Mouse (Mus musculus) forebrain, embryonic 13.5 days (tissue): ENCODE measurements around the gene Celsr3. TPM values are rescaled to one million over a fixed set of nuclear protein-coding genes. Genes with fewer than 3 reads are reported as not detected.

Experiments
- ATAC-seq: fragments of 200-750 bp; cut with Nextera tagmentation; 2 replicates; pipeline ENCODE4 v1.8.0; 2017
- H3K27ac ChIP-seq: fragments of 300-500 bp; sonication (generic); 2 replicates; pipeline ENCODE4 v1.5.1; 2015; ENCODE audit warnings: inconsistent platforms, mild to moderate bottlenecking, moderate library complexity
- H3K27me3 ChIP-seq: fragments of 300-500 bp; sonication (generic); 2 replicates; pipeline ENCODE4 v1.6.1; 2015; ENCODE audit warnings: mild to moderate bottlenecking, inconsistent platforms
- H3K36me3 ChIP-seq: fragments of 300-500 bp; sonication (generic); 2 replicates; pipeline ENCODE4 v1.6.1; 2015; ENCODE audit warnings: mild to moderate bottlenecking, inconsistent platforms; ENCODE audit not compliant: poor library complexity, severe bottlenecking
- H3K4me1 ChIP-seq: fragments of 300-500 bp; sonication (generic); 2 replicates; pipeline ENCODE4 v1.6.1; 2015; ENCODE audit warnings: inconsistent platforms
- H3K4me2 ChIP-seq: fragments of 300-500 bp; sonication (generic); 2 replicates; pipeline ENCODE4 v1.6.1; 2015; ENCODE audit warnings: inconsistent platforms, mild to moderate bottlenecking, moderate library complexity
- H3K4me3 ChIP-seq: fragments of 300-500 bp; sonication (generic); 2 replicates; pipeline ENCODE4 v1.5.1; 2015; ENCODE audit warnings: mild to moderate bottlenecking, inconsistent platforms
- H3K9ac ChIP-seq: fragments of 300-500 bp; sonication (generic); 2 replicates; pipeline ENCODE4 v1.6.1; 2015; ENCODE audit warnings: mild to moderate bottlenecking, inconsistent platforms
- H3K9me3 ChIP-seq: fragments of 300-500 bp; sonication (generic); replicated peaks from 2 replicates; pipeline ENCODE4 v1.6.1; 2016; ENCODE audit warnings: inconsistent platforms
- WGBS: fragments of 180-500 bp; shearing (Covaris S2); methylation state at CpG from one replicate; pipeline ENCODE4 v1.1.7; 2015; 5-methylcytosine and 5-hydroxymethylcytosine counted together
- polyA plus RNA-seq: library from polyadenylated mRNA; unstranded; fragments of >200 nt; fragmentation: Nextera tagmentation; extraction: Ambion mirVana; gene quantifications from 2 replicates; pipeline ENCODE4 v1.2.1, GENCODE M21; 2015

Gene Celsr3
- polyA plus RNA-seq, 1 experiment from 2014 or later: 13.3 TPM

DNA sequence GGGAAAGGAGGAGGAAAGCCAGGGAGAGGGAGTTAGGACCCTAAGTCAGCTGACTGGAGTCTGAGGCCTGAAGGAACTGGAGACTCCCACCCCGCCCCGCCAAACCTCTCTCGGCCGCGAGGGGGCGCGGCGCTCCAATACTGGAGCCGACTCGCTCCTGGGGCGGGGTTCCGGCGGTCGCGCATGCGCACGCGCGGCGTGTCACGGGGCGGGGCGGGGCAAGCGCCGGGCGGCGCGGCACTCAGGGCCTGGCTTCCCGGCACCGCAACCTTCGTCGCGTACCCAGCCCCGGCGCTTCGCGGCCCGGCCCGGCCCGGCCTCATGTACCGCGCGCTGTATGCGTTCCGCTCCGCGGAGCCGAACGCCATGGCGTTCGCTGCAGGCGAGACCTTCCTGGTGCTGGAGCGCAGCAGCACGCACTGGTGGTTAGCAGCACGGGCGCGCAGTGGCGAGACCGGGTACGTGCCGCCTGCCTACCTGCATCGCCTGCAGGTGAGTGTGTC is 17.9 kb upstream of the Celsr3 start, which contains the start of gene Nckipsd:
Gene Nckipsd (plus strand): TSS at position 206 of the 503 bp plus-strand sequence.
- H3K4me3 ChIP-seq: peak within 1 kb of the TSS; percentile 74
- under 1% methylated on average over 30 of the region's 62 CpGs for WGBS
- H3K27ac ChIP-seq: peak within 1 kb of the TSS; percentile 41
- H3K4me2 ChIP-seq: peak within 1 kb of the TSS; percentile 93
- peaks cover 15% of the 10 kb centered on the region for H3K4me1 ChIP-seq
- H3K9me3 ChIP-seq: no peaks in the 10 kb centered on the region
- no peaks in the 10 kb centered on the region for H3K27me3 ChIP-seq
- H3K9ac ChIP-seq: peak within 1 kb of the TSS; percentile 91
- H3K36me3 ChIP-seq: peaks cover 72% of the 10 kb centered on the region
- peak; percentile 82 for ATAC-seq

DNA sequence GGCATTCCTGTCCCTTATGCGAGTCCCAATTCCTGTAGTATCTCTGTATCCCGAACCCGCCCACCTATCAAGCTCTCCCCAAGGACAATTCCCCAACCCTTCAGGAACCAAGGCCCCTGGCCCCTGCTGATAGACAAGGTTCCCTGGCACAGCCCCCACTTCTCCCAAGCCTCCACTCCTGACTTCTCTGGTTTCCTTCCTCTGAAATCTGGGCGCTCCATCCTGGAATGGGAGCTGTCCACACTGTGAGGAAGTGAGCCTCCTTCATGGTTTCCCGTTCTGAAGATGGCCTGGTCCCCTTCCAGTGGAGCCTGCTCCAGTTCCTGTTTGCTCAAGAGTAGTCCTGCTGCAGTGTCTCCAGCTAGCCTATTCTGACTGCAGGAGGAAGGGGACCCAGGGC is 16.9 kb upstream of the Celsr3 start:
- Histone ChIP-seq H3K36me3 (peaks cover 72% of the 10 kb centered on the region), H3K9ac (peak overlapping the region; percentile 91), H3K27ac (no peak overlapping the region), H3K4me1 (peaks cover 15% of the 10 kb centered on the region), H3K9me3 (no peaks in the 10 kb centered on the region), H3K4me3 (peak overlapping the region; percentile 74), H3K27me3 (no peaks in the 10 kb centered on the region), H3K4me2 (peak overlapping the region; percentile 93)
- ATAC-seq: no peak
- WGBS: 67% methylated on average over 5 of the region's 5 CpGs

DNA sequence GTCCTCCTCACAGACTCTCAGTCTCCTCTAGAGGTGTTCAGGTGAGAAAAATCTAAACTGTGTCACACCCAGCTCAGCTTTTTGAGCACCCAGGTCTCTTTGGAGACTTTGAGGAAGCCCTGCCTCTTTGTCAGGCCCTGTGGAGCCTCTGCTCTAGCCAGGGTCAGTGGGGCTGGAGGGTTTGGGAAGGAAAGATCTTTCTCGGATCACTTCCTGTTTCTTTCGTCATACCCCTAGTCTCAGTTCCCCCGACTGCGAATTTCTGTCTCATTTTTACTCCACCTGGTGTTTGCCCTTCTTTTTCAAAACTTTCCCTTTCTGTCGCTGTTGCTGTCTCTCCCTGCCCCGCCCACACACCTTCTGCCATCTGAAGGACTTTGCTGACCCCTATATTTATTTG is 16.4 kb upstream of the Celsr3 start:
- Histone ChIP-seq H3K4me1 (peaks cover 15% of the 10 kb centered on the region), H3K9ac (peak overlapping the region; percentile 34; the same call in 1 of the 2 replicates), H3K27me3 (no peaks in the 10 kb centered on the region), H3K9me3 (no peaks in the 10 kb centered on the region), H3K27ac (no peak overlapping the region), H3K36me3 (peaks cover 72% of the 10 kb centered on the region), H3K4me2 (peak overlapping the region; percentile 93; the same call in 1 of the 2 replicates), H3K4me3 (no peak overlapping the region)
- 76% methylated on average over 6 of the region's 6 CpGs for WGBS
- ATAC-seq: no peak

DNA sequence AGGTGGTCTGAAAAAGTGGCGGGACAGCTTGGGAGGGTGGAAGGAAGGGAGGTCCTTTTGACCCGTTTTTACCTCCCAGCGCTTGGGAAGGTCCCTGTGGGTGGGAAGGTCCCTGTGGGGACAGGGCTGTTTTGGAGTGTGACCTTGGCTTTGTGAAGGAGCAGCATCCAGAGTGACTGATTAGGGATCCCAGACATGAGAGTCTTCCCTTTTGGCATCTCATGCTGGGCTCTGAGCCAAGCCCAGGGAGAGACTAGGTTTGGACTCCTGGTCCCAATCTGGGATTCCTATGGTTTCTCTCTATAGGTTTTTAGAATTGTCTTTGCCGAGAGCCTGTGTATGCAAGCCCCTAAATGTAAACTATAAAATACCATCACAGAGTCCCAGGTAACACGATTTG is 15.6 kb upstream of the Celsr3 start:
- Histone ChIP-seq H3K4me2 (no peak overlapping the region), H3K4me3 (no peak overlapping the region), H3K27me3 (no peaks in the 10 kb centered on the region), H3K4me1 (peaks cover 15% of the 10 kb centered on the region), H3K27ac (no peak overlapping the region), H3K9me3 (no peaks in the 10 kb centered on the region), H3K36me3 (peaks cover 72% of the 10 kb centered on the region), H3K9ac (no peak overlapping the region)
- WGBS: 87% methylated on average over 5 of the region's 5 CpGs
- no peak for ATAC-seq

DNA sequence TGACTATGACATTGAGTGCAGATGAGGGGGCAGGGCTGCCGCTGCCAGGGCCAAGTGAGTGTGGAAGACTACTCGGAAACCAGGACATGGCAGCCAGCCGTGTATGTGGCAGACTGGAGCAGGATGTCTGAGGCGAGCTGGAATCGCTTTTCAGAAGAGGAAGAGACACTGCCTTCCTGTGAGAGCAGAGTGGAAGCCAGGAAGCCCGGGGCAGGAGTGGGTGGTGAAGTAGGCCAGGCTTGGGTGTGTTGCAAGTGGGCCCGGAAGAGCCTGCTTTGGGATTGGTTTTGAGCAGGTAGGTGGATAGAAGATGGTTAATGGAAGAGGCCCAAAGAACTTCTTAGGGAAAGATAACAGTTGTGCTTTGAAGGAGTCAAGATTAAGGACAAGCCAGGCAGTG is 10.6 kb upstream of the Celsr3 start:
- H3K4me1 ChIP-seq: no peaks in the 10 kb centered on the region
- ATAC-seq: no peak
- H3K4me2 ChIP-seq: no peak overlapping the region
- H3K4me3 ChIP-seq: no peak overlapping the region
- H3K27ac ChIP-seq: no peak overlapping the region
- WGBS: 85% methylated on average over 7 of the region's 7 CpGs
- H3K9me3 ChIP-seq: no peaks in the 10 kb centered on the region
- H3K27me3 ChIP-seq: no peaks in the 10 kb centered on the region
- H3K9ac ChIP-seq: no peak overlapping the region
- H3K36me3 ChIP-seq: peaks cover 73% of the 10 kb centered on the region

DNA sequence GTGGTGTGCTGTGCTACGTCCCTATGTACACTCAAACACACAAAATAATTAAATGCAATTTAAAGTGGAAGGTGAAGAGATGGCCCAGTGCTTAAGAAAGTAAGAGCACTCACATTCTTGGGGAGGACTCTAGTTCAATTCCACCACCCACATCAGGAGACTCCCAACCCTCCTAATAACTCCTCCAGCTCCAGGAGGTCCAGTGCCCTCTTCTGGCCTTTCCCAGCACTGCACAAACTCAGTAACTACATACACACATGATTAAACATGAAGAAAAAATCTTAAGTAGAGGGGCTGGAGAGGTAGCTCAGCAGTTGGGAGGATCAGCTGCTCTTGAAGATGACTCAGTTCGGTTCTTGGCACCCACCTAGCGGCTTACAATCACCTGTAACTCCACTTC is 6.6 kb upstream of the Celsr3 start:
- Histone ChIP-seq H3K36me3 (peaks cover 35% of the 10 kb centered on the region), H3K9ac (no peak overlapping the region), H3K27ac (no peak overlapping the region), H3K4me2 (no peak overlapping the region), H3K9me3 (no peaks in the 10 kb centered on the region), H3K4me3 (no peak overlapping the region), H3K27me3 (peaks cover 17% of the 10 kb centered on the region), H3K4me1 (peaks cover 7% of the 10 kb centered on the region)
- 52% methylated on average over 3 of the region's 3 CpGs for WGBS
- ATAC-seq: no peak

DNA sequence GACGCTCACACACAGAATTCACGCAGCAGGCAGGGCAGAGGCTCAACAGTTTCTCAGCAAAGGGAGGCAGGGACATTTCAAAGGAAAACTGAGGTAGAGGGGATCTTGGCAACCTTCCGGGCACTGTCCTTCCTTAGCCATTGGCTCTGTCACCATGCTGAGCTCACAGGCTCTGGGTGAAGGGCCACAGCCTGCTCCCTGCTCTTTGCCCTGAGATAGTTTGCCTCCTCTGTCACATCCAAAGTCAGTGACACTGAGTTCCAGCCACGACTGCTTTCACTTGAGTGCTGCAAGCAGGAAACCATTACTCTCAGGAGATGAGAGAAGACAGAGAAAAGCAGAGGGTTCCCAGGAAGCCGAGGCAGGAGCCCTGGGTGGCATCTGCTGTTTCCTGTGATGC is 6.0 kb upstream of the Celsr3 start:
- H3K36me3 ChIP-seq: peaks cover 29% of the 10 kb centered on the region
- H3K9me3 ChIP-seq: no peaks in the 10 kb centered on the region
- H3K4me1 ChIP-seq: peaks cover 12% of the 10 kb centered on the region
- H3K4me2 ChIP-seq: no peak overlapping the region
- H3K27ac ChIP-seq: no peak overlapping the region
- no peak overlapping the region for H3K4me3 ChIP-seq
- H3K27me3 ChIP-seq: peaks cover 17% of the 10 kb centered on the region
- H3K9ac ChIP-seq: no peak overlapping the region
- 71% methylated on average over 5 of the region's 5 CpGs for WGBS
- ATAC-seq: no peak

DNA sequence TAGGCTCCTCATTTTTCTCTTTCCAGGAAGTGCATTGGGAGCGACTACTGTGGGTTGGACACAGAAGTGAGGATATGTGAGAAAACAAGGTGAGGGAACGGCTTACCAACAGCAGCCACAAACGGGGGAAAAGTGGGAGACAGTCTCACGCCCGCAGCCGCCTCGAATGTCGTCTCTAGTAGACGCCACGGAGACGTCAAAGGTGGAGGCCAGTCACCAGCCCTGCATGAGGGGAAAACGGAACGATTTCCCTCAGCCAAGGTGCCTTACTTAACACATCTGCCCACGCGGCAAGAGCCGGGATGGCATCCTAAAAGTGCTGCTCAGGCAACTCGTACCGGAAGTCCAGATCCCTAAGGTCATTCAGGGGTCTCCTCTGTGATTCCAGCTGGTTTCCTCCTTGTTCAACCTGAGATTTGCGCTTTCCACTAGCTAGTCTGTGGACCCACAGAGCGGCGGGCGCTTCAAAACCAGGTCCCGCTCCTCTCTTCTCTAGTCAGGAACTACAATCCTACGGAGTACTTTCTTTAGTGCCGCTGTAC is 1.9 kb upstream of the Celsr3 start:
- Histone ChIP-seq H3K27me3 (peaks cover 46% of the 10 kb centered on the region), H3K4me2 (peak overlapping the region; percentile 92), H3K4me3 (peak overlapping the region; percentile 75), H3K9ac (peak overlapping the region; percentile 57; the same call in 1 of the 2 replicates), H3K4me1 (peaks cover 38% of the 10 kb centered on the region), H3K36me3 (peaks cover 18% of the 10 kb centered on the region), H3K27ac (no peak overlapping the region), H3K9me3 (no peaks in the 10 kb centered on the region)
- no peak for ATAC-seq
- 4% methylated on average over 25 of the region's 25 CpGs for whole genome bisulfite sequencing

DNA sequence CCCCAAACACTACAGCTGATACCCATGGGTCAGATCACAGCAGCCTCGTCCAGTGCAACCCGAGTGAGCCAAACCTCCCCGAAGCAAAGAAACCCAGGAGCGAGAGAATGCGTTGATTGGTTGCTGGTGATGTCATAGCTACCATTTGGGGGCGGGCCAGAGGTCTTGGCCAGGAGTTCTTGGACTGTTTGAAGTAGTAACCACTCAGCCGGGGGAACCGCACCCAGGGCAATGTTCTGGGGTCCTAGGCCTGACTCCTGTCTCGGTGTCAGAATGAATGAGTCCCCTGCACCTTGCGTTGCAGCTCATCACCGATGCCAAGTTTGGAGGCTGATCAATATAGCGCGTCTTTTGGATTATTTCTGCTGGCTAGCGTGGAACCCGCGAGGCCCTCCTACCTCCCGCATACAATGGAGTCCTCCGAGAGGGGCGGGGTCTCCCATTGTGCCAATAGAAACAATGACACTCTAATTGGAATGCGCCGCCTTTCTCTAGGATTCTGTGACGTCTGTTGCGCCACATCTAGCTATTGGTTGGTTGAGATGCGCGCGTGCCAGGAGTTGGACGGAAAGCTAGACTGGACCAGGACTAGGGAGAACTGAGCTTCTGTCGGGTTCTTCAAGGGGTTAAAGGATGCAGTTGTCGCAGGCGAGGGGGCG is 1.2 kb upstream of the Celsr3 start:
- Histone ChIP-seq H3K36me3 (peaks cover 25% of the 10 kb centered on the region), H3K27me3 (peaks cover 52% of the 10 kb centered on the region), H3K9ac (peak overlapping the region; percentile 86; the same call in 1 of the 2 replicates), H3K27ac (peak overlapping the region; percentile 74), H3K9me3 (no peaks in the 10 kb centered on the region), H3K4me3 (peak overlapping the region; percentile 75), H3K4me1 (peaks cover 45% of the 10 kb centered on the region), H3K4me2 (peak overlapping the region; percentile 92)
- ATAC-seq: peak; percentile 80
- WGBS: under 1% methylated on average over 31 of the region's 31 CpGs

DNA sequence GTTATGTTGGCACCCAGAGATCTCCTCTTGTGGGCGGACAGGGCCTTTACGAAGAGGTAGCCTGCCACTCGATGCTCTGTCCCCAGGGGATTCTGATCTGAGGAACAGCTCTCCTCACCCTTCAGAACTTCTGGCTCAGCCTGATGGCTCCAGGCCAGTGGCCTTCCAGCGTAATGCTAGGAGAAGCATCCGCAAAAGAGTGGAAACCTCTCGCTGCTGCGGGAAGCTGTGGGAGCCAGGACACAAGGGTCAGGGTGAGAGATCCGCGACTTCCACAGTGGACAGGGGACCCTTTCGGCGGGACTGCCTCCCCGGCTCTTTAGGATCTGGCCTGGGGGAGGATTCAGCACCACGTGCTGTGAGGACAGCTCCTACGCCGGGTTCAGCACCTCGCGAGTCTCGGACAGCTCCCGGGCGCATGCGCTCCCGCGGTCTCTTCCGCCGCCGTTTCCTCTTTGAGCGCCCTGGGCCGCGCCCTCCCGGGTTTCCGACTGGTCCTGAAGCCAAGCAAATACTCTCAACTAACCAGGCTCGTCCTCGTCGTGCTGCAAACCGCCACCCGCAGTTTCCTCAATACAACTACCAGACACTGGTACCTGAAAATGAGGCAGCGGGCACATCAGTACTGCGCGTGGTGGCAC is 700 bp downstream of the Celsr3 start:
- WGBS: 3% methylated on average over 39 of the region's 39 CpGs
- Histone ChIP-seq H3K4me3 (peak overlapping the region; percentile 75), H3K27me3 (peaks cover 71% of the 10 kb centered on the region), H3K36me3 (peaks cover 39% of the 10 kb centered on the region), H3K4me2 (peak overlapping the region; percentile 92), H3K4me1 (peaks cover 64% of the 10 kb centered on the region), H3K27ac (peak overlapping the region; percentile 74), H3K9ac (peak overlapping the region; percentile 86), H3K9me3 (no peaks in the 10 kb centered on the region)
- no peak for ATAC-seq

DNA sequence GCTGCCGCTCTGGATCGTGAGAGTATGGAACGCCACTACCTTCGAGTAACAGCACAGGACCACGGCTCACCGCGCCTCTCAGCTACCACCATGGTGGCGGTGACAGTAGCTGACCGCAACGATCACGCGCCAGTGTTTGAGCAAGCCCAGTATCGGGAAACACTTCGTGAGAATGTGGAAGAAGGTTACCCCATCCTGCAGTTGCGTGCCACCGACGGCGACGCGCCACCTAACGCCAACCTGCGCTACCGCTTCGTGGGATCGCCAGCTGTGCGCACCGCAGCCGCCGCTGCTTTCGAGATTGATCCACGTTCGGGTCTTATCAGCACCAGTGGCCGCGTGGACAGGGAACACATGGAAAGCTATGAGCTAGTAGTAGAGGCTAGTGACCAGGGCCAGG is 1.3 kb downstream of the Celsr3 start:
- peak overlapping the region; percentile 86 for H3K9ac ChIP-seq
- WGBS: 15% methylated on average over 34 of the region's 34 CpGs
- H3K27me3 ChIP-seq: peaks cover 75% of the 10 kb centered on the region
- H3K4me2 ChIP-seq: peak overlapping the region; percentile 92
- peaks cover 70% of the 10 kb centered on the region for H3K4me1 ChIP-seq
- no peak overlapping the region for H3K27ac ChIP-seq
- ATAC-seq: no peak
- no peaks in the 10 kb centered on the region for H3K9me3 ChIP-seq
- H3K36me3 ChIP-seq: peaks cover 42% of the 10 kb centered on the region
- peak overlapping the region; percentile 75 for H3K4me3 ChIP-seq

DNA sequence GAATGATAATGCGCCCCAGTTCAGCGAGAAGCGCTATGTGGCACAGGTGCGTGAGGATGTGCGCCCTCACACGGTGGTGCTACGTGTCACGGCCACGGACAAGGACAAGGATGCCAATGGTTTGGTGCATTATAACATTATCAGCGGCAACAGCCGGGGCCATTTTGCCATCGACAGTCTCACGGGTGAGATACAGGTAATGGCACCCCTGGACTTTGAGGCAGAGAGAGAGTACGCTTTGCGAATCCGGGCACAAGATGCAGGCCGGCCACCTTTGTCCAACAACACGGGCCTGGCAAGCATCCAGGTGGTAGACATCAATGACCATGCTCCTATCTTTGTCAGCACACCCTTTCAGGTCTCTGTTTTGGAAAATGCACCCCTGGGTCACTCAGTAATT is 1.8 kb downstream of the Celsr3 start:
- ATAC-seq: no peak
- H3K4me3 ChIP-seq: peak overlapping the region; percentile 75
- H3K4me2 ChIP-seq: peak overlapping the region; percentile 92
- no peak overlapping the region for H3K27ac ChIP-seq
- H3K36me3 ChIP-seq: peaks cover 46% of the 10 kb centered on the region
- H3K27me3 ChIP-seq: peaks cover 78% of the 10 kb centered on the region
- peak overlapping the region; percentile 86; the same call in 1 of the 2 replicates for H3K9ac ChIP-seq
- no peaks in the 10 kb centered on the region for H3K9me3 ChIP-seq
- H3K4me1 ChIP-seq: peaks cover 75% of the 10 kb centered on the region
- 68% methylated on average over 18 of the region's 18 CpGs for WGBS
